Mouse (Mus musculus): ENCODE measurements around the gene Got1. TPM values are rescaled to one million over a fixed set of nuclear protein-coding genes. Genes with fewer than 3 reads are reported as not detected.
"Not testable (repeated sequence)": the region's sequence is repeated elsewhere in the genome, so short reads cannot be mapped to it uniquely, and the experiment has no call there.

The Got1 gene
- total RNA-seq, 2 experiments from 2014 or later, result 407 to 417 TPM

- not testable (repeated sequence) for DNase-seq (ENCODE audit: low spot score in 2 of 2)
Observed at GRCm38 (mm10) chr19:43493316-43493715, 31.1 kb downstream of the Got1 start.

GRCm38 (mm10) chr19:43487429-43487828 lies 37.0 kb downstream of the Got1 start:
- no peak for DNase-seq (ENCODE audit: low spot score in 2 of 2)

- no peak for DNase-seq (ENCODE audit: low spot score in 2 of 2)
Observed at GRCm38 (mm10) chr19:43480512-43480911, 43.9 kb downstream of the Got1 start.

GRCm38 (mm10) chr19:43479431-43479830 lies 45.0 kb downstream of the Got1 start:
- DNase-seq (ENCODE audit: low spot score in 2 of 2), result no peak

GRCm38 (mm10) chr19:43478891-43479290 lies 45.5 kb downstream of the Got1 start:
- peak; percentile 68 to 78 for DNase-seq (ENCODE audit: low spot score in 2 of 2)

GRCm38 (mm10) chr19:43477436-43477835 lies 47.0 kb downstream of the Got1 start:
- DNase-seq (ENCODE audit: low spot score in 2 of 2), result no peak

GRCm38 (mm10) chr19:43476063-43476462 lies 48.3 kb downstream of the Got1 start:
- DNase-seq (ENCODE audit: low spot score in 2 of 2), result no peak

- no peak for DNase-seq (ENCODE audit: low spot score in 2 of 2)
Observed at GRCm38 (mm10) chr19:43475642-43476041, 48.8 kb downstream of the Got1 start.

- DNase-seq (ENCODE audit: low spot score in 2 of 2), result no peak
Observed at GRCm38 (mm10) chr19:43472781-43473180, 51.6 kb downstream of the Got1 start.

- DNase-seq (ENCODE audit: low spot score in 2 of 2), result no peak
Observed at GRCm38 (mm10) chr19:43472331-43472730, 52.1 kb downstream of the Got1 start.

GRCm38 (mm10) chr19:43469333-43469732 lies 55.1 kb downstream of the Got1 start:
- no peak for DNase-seq (ENCODE audit: low spot score in 2 of 2)

- DNase-seq (ENCODE audit: low spot score in 2 of 2), result peak; percentile 50 to 55
Observed at GRCm38 (mm10) chr19:43467927-43468685, 56.3 kb downstream of the Got1 start.

- DNase-seq (ENCODE audit: low spot score in 2 of 2), result no peak
Observed at GRCm38 (mm10) chr19:43465601-43466255, 58.7 kb downstream of the Got1 start.

GRCm38 (mm10) chr19:43465076-43465475 lies 59.3 kb downstream of the Got1 start:
- DNase-seq (ENCODE audit: low spot score in 2 of 2), result no peak

GRCm38 (mm10) chr19:43464294-43464687 lies 60.1 kb downstream of the Got1 start:
- DNase-seq (ENCODE audit: low spot score in 2 of 2), result no peak

- no peak for DNase-seq (ENCODE audit: low spot score in 2 of 2)
Observed at GRCm38 (mm10) chr19:43463546-43464293, 60.7 kb downstream of the Got1 start.

- no peak for DNase-seq (ENCODE audit: low spot score in 2 of 2)
Observed at GRCm38 (mm10) chr19:43462141-43462540, 62.3 kb downstream of the Got1 start.

- no peak for DNase-seq (ENCODE audit: low spot score in 2 of 2)
Observed at GRCm38 (mm10) chr19:43460481-43460880, 63.9 kb downstream of the Got1 start.

GRCm38 (mm10) chr19:43459948-43460347 lies 64.5 kb downstream of the Got1 start:
- DNase-seq (ENCODE audit: low spot score in 2 of 2), result no peak

GRCm38 (mm10) chr19:43453025-43453424 lies 71.4 kb downstream of the Got1 start:
- no peak for DNase-seq (ENCODE audit: low spot score in 2 of 2)

GRCm38 (mm10) chr19:43452176-43452575 lies 72.2 kb downstream of the Got1 start:
- DNase-seq (ENCODE audit: low spot score in 2 of 2), result peak; percentile 51 to 59

- DNase-seq (ENCODE audit: low spot score in 2 of 2), result no peak
Observed at GRCm38 (mm10) chr19:43451563-43451962, 72.8 kb downstream of the Got1 start.

Measured in left cerebral cortex, adult 18-20 months (tissue).